Comparison of ENCODE assay signal across 28 mouse cellular contexts in genomic region chr13:40955773-40956172, GRCm38 (mm10). TPM values are rescaled to one million over a fixed set of nuclear protein-coding genes. Genes with fewer than 3 reads are reported as not detected.
DNase-seq lines count a peak whose midpoint lies in the region; ATAC-seq and TF ChIP-seq lines count a peak whose summit lies in the region.
"Had no signal": no experiment of that assay in that cellular context is flagged by ENCODE, and none has a peak within 500 bp of the region (broad histone marks: within the 10 kb centered on the region; RNA-seq: fewer than 3 reads in every experiment).

No protein-coding gene starts in this region.

- H3K36me3 ChIP-seq in heart, embryonic 11.5 days (ENCODE audit: control insufficient read depth, insufficient read depth, low read length): no peaks in the 10 kb centered on the region
- H3K36me3 ChIP-seq in heart, embryonic 12.5 days: peaks cover 6% of the 10 kb centered on the region; the same call in 1 of the 2 replicates
- H3K36me3 ChIP-seq in liver, adult 2 months (ENCODE audit: control insufficient read depth, insufficient read depth, low read length): peaks cover 11% of the 10 kb centered on the region
- no peaks in the 10 kb centered on the region for H3K36me3 ChIP-seq in liver, embryonic 12.5 days
- H3K36me3 ChIP-seq: forebrain, embryonic 10.5 days; G1E; hindbrain, embryonic 10.5 days; intestine, embryonic 15.5 days had no signal

- ATAC-seq in heart, embryonic 11.5 days (replicated peaks; ENCODE audit: insufficient number of reproducible peaks, low FRiP score, low TSS enrichment): no peak
- ATAC-seq in heart, embryonic 12.5 days (ENCODE audit: insufficient number of reproducible peaks, low FRiP score): no peak
- ATAC-seq in liver, embryonic 12.5 days: no peak
- ATAC-seq: forebrain, embryonic 13.5 days; forebrain, embryonic 16.5 days; hindbrain, embryonic 16.5 days; intestine, embryonic 15.5 days; Patski had no signal

- no peak for TF ChIP-seq CTCF in liver, adult 2 months (IDR thresholded peaks at IDR 0.05; ENCODE audit: low read depth, low read length)

- WGBS in heart, embryonic 11.5 days (ENCODE audit: insufficient replicate concordance): 81% methylated on average over 7 of the region's 7 CpGs
- 73% methylated on average over 7 of the region's 7 CpGs for WGBS in heart, embryonic 12.5 days
- 20% methylated on average over 7 of the region's 7 CpGs for WGBS in liver, adult 2 months
- 70% methylated on average over 7 of the region's 7 CpGs for WGBS in liver, embryonic 12.5 days (ENCODE audit: insufficient replicate concordance)

- no peaks in the 10 kb centered on the region for H3K9me3 ChIP-seq in heart, embryonic 11.5 days (replicated peaks; ENCODE audit: control insufficient read depth, low read length)
- no peaks in the 10 kb centered on the region for H3K9me3 ChIP-seq in heart, embryonic 12.5 days (replicated peaks)
- no peaks in the 10 kb centered on the region for H3K9me3 ChIP-seq in liver, embryonic 12.5 days (replicated peaks)
- H3K9me3 ChIP-seq: forebrain, embryonic 10.5 days; forebrain, embryonic 13.5 days; G1E; heart, embryonic 13.5 days; hindbrain, embryonic 10.5 days; hindbrain, embryonic 13.5 days; intestine, embryonic 15.5 days had no signal

- intact Hi-C loops in heart, postnatal 10 days (cut with DNase I): no loop called here

- no peak overlapping the region for H3K4me2 ChIP-seq in heart, embryonic 11.5 days
- no peak overlapping the region for H3K4me2 ChIP-seq in heart, embryonic 12.5 days
- H3K4me2 ChIP-seq in liver, embryonic 12.5 days: no peak overlapping the region
- H3K4me2 ChIP-seq: forebrain, embryonic 13.5 days; heart, embryonic 13.5 days; hindbrain, embryonic 13.5 days; intestine, embryonic 15.5 days had no signal

- H3K27ac ChIP-seq in heart, embryonic 11.5 days (ENCODE audit: low read depth, low read length): no peak overlapping the region
- H3K27ac ChIP-seq in heart, embryonic 12.5 days (ENCODE audit: poor library complexity, severe bottlenecking): no peak overlapping the region
- no peak overlapping the region for H3K27ac ChIP-seq in liver, adult 2 months (replicated peaks; ENCODE audit: insufficient read depth, low read depth, low read length)
- no peak overlapping the region for H3K27ac ChIP-seq in liver, embryonic 12.5 days
- H3K27ac ChIP-seq: forebrain, embryonic 10.5 days; forebrain, embryonic 13.5 days; heart, embryonic 13.5 days; hindbrain, embryonic 10.5 days; hindbrain, embryonic 13.5 days; intestine, embryonic 15.5 days had no signal

- no peaks in the 10 kb centered on the region for H3K27me3 ChIP-seq in heart, embryonic 11.5 days (ENCODE audit: control insufficient read depth, insufficient read depth, low read length)
- H3K27me3 ChIP-seq in heart, embryonic 12.5 days (replicated peaks): no peaks in the 10 kb centered on the region
- no peaks in the 10 kb centered on the region for H3K27me3 ChIP-seq in liver, adult 2 months (ENCODE audit: control insufficient read depth, insufficient read depth, low read length)
- H3K27me3 ChIP-seq in liver, embryonic 12.5 days (replicated peaks): no peaks in the 10 kb centered on the region
- H3K27me3 ChIP-seq: CH12.LX; forebrain, embryonic 13.5 days; heart, embryonic 13.5 days; hindbrain, embryonic 13.5 days; intestine, embryonic 15.5 days; Patski had no signal

- peak; percentile 53 to 58 for DNase-seq in heart, adult 18-20 months
- DNase-seq in heart, postnatal 10 days: peak; percentile 47 to 48
- DNase-seq in liver, adult 2 months (ENCODE audit: extremely low read depth, low read depth, low spot score): peak; percentile 66
- peak; percentile 49 for DNase-seq in heart, postnatal 4 days
- no peak for DNase-seq in cerebellum, postnatal 36 days
- DNase-seq: adrenal gland, adult 2 months; adrenal gland, postnatal 25 days; B cell, adult 2 months; cerebellum, adult 11-12 months; cerebellum, adult 8-10 months; cerebellum, postnatal 10 days; gastrocnemius, postnatal 10 days; gastrocnemius, postnatal 36 days; kidney, adult 11 months had no signal

- no peak overlapping the region for H3K9ac ChIP-seq in heart, embryonic 11.5 days (ENCODE audit: low read depth, low read length)
- H3K9ac ChIP-seq in heart, embryonic 12.5 days: no peak overlapping the region
- H3K9ac ChIP-seq in liver, adult 2 months (ENCODE audit: low read depth, low read length): no peak overlapping the region
- no peak overlapping the region for H3K9ac ChIP-seq in liver, embryonic 12.5 days
- H3K9ac ChIP-seq: forebrain, embryonic 13.5 days; heart, embryonic 13.5 days; hindbrain, embryonic 13.5 days; intestine, embryonic 15.5 days had no signal

- H3K4me3 ChIP-seq in heart, embryonic 11.5 days (ENCODE audit: low read depth, low read length): no peak overlapping the region
- H3K4me3 ChIP-seq in heart, embryonic 12.5 days: no peak overlapping the region
- H3K4me3 ChIP-seq in liver, adult 2 months (ENCODE audit: insufficient read depth, low read depth, low read length): no peak overlapping the region
- no peak overlapping the region for H3K4me3 ChIP-seq in liver, embryonic 12.5 days
- H3K4me3 ChIP-seq: forebrain, embryonic 10.5 days; forebrain, embryonic 13.5 days; heart, embryonic 13.5 days; hindbrain, embryonic 10.5 days; hindbrain, embryonic 13.5 days; intestine, embryonic 15.5 days had no signal

- no peak for TF ChIP-seq POLR2A in liver, adult 2 months (IDR thresholded peaks at IDR 0.05; ENCODE audit: extremely low read depth, insufficient read depth, low read length)

- H3K79me2 ChIP-seq in liver, adult 2 months (ENCODE audit: control insufficient read depth, insufficient read depth, low read length): peaks cover 3% of the 10 kb centered on the region; the same call in 1 of the 2 replicates

- no peaks in the 10 kb centered on the region for H3K4me1 ChIP-seq in heart, embryonic 11.5 days (ENCODE audit: control insufficient read depth, insufficient read depth, low read length)
- 0 out of 2 replicates have a peak, but pooled peaks cover 3% of the 10 kb centered on the region for H3K4me1 ChIP-seq in heart, embryonic 12.5 days (replicated peaks)
- H3K4me1 ChIP-seq in liver, adult 2 months (ENCODE audit: control insufficient read depth, insufficient read depth, low read length): peaks cover 6% of the 10 kb centered on the region
- no peaks in the 10 kb centered on the region for H3K4me1 ChIP-seq in liver, embryonic 12.5 days
- H3K4me1 ChIP-seq: forebrain, embryonic 10.5 days; forebrain, embryonic 13.5 days; heart, embryonic 13.5 days; hindbrain, embryonic 10.5 days; hindbrain, embryonic 13.5 days; intestine, embryonic 15.5 days had no signal

RNA-seq across cellular contexts. Expression of gene Pak1ip1, which starts 45.0 kb away (rescaled TPM):
- total RNA-seq in heart, adult 18-20 months (2021): 10 to 100 TPM; 25.7 to 26.5 TPM
- polyA plus RNA-seq in heart, embryonic 11.5 days (2014; fragmentation: Nextera tagmentation; extraction: Ambion mirVana): 62.8 and 70.1 TPM in 2 replicates
- 10 to 100 TPM; 30.2 to 33.4 TPM for total RNA-seq in heart, postnatal 10 days (2021)
- 54.2 and 55.5 TPM in 2 replicates for polyA plus RNA-seq in heart, embryonic 12.5 days (2016; fragmentation: Nextera tagmentation; extraction: Ambion mirVana)
- total RNA-seq in liver, adult 2 months (2014; rRNA removed): 28.9 and 35.5 TPM in 2 replicates
- polyA plus RNA-seq in liver, adult 2 months (2012; rRNA removed): 33.4 and 34.2 TPM in 2 replicates
- polyA plus RNA-seq in liver, embryonic 12.5 days (2016; fragmentation: Nextera tagmentation; extraction: Ambion mirVana): 85.0 and 88.4 TPM in 2 replicates
- total RNA-seq in heart, postnatal 4 days (2021): 10 to 100 TPM; 33.7 to 35.6 TPM

Comparison
In these comparisons a context has a peak if more than half of its experiments do, and no peak if none do; other contexts are left out.
1. DNase-seq: peak in heart, adult 18-20 months (2 of 2), heart, postnatal 10 days (2 of 2), liver, adult 2 months (single experiment) and heart, postnatal 4 days (single experiment); none in cerebellum, postnatal 36 days (0 of 2).